Mouse (Mus musculus) heart, postnatal 25 days (tissue): ENCODE results near the gene Paf1. TPM values are rescaled to one million over a fixed set of nuclear protein-coding genes. Genes with fewer than 3 reads are reported as not detected.

Experiments
- DNase-seq: peaks from one replicate; pipeline ENCODE4 v3.0.0; 2022; ENCODE audit warnings: low spot score
- intact Hi-C: fragments of 180-260 bp; cut with DNase I; formaldehyde crosslinking; loops from one replicate; pipeline ENCODE4 v1.15.1; 2025
- total RNA-seq, 2 experiments: library from RNA; stranded (reverse); gene quantifications; 2 replicates each; pipeline ENCODE4 v1.2.3; 2021

The Paf1 gene
- 10 to 100 TPM; 40.6 to 44.3 TPM for total RNA-seq

DNA sequence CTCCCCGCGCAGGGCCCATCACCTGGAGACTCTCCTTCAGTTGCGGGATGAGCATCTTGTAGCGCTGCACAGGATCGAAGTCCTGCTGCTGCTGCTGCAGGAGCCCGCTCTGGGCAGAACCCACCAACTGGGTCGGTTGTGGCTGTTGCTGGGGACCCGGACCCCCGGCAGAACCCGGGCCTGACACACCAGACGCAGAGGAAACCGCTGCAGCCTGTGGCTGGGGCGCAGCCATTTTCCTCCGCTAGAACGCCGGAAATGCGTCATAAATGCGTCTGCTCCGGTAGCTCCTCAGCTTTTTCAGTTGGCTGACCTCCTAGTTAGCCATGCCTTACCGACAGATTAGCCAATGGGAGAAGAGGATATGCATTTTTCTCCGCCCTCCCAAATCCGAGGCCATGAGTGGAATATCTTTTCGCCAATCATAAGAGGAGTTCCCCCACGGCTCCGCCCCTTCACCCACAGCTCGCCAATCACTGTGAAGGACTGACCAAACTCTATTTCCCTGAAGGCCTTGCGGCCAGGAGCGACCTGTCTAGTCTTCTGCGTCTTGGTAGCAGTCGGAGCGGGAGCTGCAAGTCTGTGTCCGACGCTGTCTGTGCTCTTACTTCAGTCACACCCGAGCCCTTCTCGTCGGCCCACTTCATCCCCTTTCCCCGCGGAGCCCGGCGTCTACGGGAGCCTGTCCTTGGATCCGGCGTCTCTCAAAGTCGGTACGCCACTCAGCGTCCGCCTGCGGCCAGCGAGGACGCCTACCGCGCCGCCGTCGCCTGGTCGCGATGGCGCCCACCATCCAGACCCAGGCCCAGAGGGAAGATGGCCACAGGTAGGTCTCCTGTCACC is at the start of gene Paf1, which contains the start of gene Med29:
Gene Paf1, plus strand, starts transcription at position 523 of the 843 bp plus-strand sequence.
Gene Med29, minus strand, starts transcription at position 280 of the 843 bp plus-strand sequence.
- intact Hi-C loops: loop anchor here (2.0 kb wide), 1 partner anchor 42 kb away; no protein-coding TSS in a partner anchor
- DNase-seq: peak; percentile 98

DNA sequence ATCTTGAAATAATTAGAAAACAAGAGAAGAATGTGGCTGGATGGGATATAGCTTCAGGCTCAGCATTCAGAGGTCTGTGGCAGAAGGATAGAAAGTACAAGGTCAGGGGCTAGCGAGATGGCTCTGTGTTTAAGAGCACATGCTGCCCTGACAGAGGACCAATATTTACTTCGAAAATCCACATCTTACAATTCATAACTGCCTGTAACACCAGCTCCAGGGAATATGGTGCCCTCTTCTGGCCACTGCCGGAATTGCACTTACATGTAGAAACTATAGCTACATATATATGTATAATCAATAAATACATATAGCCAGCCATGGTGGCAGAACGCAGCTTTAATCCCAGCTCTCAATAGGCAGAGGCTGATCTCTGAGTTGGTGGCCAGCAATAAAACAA is 48.1 kb upstream of the Paf1 start:
- no peak for DNase-seq
- intact Hi-C loops: loop anchor here (5.0 kb wide), 1 partner anchor 67 kb away; the partner anchor contains the start of gene Eid2b

DNA sequence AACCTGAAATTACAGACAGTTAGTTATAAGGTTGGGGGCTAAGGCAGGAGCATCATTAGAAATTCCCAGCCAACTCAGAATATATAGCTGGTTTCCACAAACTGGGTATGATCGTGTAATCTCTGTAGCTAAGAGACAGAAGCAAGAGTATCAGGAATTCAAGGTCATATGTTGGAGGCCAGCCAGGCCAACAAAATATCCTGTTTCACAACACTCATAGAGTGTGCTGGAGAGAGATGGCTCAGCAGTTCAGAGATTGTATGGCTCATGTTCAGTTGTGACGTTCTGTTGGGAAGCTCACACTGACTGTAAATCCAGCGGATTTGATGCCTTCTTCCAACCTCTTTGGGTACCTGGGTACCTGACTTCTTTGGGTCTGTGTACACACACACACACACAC is 45.0 kb upstream of the Paf1 start:
- intact Hi-C loops: loop anchor here (5.0 kb wide), 1 partner anchor 70 kb away; the partner anchor contains the start of gene Eid2b
- no peak for DNase-seq

DNA sequence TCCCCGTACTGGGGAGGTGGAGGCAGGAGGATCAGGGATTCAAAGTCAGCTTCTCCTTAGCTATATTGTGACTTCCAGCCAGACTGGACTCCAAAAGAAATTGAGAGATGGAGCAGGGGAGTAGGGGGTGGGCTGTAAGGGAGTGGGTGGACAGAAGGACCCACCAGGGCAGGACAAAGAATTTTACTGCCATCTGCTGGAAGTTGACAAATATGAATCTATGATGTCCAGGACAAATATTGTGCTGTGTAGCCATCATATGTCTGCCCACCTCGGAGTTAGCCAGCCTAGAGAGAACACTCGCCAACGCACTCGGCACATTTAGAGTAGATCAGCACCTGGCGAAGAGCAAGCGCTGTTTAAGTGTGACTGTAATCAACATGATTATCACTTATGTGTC is 44.1 kb upstream of the Paf1 start:
- DNase-seq: no peak
- intact Hi-C loops: loop anchor here (5.0 kb wide), 1 partner anchor 71 kb away; the partner anchor contains the start of gene Eid2b

DNA sequence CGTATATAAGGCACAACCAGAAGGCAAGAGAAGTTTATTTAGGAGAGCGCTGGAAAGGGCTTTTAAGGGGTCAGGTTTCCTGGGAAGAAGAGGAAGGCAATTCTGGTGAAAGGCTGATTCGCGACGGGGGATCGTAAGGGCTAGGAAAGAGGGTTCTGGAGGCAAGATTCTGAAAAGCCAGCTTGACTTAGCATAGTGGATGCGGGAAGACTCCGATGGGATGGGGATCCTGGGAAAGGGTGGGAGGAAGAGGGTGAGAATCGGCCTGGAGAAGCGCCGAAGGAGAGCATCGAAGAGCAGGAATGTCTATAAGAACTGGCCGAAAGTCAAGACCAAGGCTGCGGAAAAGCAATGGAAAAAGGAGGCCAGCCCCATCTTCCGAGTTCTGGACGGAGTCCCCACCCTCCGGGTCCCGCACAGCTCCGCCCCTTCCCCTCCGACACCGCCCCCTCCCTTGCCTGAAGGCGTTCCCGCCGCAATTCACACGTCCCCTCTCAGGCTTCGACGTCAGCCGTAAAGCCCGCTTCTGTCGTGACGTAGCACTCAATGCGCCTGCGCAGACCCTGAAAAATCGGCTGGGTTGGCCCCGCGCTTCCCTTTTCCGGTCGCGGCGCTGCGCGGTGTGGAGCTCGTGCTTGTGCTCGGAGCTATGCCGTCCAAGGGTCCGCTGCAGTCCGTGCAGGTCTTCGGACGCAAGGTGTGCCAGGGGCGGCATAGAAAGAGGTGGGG is 42.4 kb upstream of the Paf1 start, which contains the start of gene Rps16:
Gene Rps16, plus strand, starts transcription at position 498 of the 729 bp plus-strand sequence.
- intact Hi-C loops: loop anchor here (2.0 to 5.0 kb wide), 2 partner anchors 20 to 87 kb away; partner anchors contain the start of gene Gmfg
- DNase-seq: peak; percentile 96

DNA sequence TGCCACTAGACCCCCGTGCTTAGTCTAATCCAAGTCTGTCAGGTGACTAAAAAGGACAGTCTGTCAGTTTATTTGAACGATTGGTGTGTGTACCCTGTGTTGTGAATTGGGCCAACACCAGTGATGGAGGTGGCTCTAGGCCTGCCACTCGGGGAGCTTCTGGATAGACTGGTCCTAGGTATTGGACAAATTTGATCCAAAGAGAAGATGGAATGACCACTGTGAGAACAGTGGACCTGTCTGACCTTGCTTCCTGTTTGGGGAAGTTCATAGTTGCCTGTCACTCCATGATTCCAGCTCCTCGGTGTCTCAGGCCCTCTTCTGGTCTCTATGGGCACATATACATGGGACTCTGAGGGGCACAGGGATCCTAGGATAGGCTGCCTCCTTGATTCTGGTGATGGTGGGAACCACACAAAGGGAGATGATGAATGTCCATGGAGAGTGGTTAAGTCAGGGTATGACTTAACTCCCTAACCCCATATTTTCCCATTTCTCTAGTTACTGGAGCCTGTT is 41.0 kb upstream of the Paf1 start:
- no peak for DNase-seq
- intact Hi-C loops: loop anchor here (2.0 to 5.0 kb wide), 2 partner anchors 19 to 86 kb away; partner anchors contain the start of gene Gmfg

DNA sequence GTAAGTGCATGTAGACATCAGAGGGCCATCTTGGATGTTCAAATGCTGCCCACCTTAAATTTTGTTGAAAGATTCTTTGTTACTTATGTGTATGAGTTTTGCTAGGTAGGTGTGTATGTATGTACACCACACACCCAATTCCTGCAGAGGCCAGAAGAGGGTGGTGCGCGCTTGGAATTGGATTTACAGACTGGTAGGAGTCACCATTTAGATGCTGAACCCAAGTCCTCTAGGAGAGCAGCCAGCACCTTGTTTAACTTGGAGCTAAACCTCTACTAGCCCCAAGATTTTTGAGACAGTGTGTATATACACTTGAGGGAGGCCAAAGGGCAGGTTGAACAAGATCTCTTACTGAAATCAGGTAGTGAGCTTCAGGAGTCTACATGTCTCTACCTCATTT is 39.5 kb upstream of the Paf1 start:
- intact Hi-C loops: loop anchor here (5.0 kb wide), 1 partner anchor 84 kb away; the partner anchor contains the start of gene Gmfg
- DNase-seq: no peak

DNA sequence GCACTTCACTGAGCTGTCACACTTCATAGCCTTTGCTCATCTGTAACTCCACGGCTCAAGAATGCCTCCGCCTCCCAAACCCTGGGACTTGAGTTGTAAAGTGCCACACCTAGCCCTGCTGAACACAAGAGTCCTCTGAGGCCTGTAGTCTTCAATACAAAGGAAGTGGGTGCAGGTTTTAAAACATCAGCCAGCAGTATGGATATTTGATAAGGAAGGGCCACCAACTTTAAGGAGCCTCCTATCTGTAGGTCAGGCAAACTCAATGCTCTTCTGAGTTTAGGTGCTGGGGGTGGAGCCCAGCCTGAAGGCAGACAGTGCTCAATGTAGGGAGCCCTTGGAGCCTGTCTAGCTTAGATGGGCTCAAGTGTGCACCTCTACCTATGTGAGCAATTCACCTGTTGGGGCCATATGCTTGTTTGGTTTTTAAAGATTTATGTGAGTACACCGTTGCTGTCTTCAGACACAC is 38.6 kb upstream of the Paf1 start:
- intact Hi-C loops: loop anchor here (5.0 kb wide), 1 partner anchor 83 kb away; the partner anchor contains the start of gene Gmfg
- no peak for DNase-seq

DNA sequence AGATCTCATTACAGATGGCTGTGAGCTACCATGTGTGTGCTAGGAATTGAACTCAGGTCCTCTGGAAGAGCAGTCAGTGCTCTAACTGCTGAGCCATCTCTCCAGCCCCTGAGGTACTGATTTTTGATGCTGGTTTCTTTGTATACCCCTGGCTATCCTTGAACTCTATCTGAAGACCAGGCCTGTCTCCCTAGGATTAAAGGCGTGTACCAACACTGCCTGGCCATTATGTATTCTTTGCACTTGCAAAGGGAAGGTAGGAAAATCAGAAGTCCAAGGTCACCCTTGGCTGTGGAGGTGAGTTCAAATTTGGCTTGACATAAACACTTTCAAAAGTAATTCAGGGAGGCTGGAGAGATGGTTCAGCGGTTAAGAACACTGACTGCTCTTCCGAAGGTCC is 38.2 kb upstream of the Paf1 start:
- DNase-seq: no peak
- intact Hi-C loops: loop anchor here (5.0 kb wide), 1 partner anchor 83 kb away; the partner anchor contains the start of gene Gmfg

DNA sequence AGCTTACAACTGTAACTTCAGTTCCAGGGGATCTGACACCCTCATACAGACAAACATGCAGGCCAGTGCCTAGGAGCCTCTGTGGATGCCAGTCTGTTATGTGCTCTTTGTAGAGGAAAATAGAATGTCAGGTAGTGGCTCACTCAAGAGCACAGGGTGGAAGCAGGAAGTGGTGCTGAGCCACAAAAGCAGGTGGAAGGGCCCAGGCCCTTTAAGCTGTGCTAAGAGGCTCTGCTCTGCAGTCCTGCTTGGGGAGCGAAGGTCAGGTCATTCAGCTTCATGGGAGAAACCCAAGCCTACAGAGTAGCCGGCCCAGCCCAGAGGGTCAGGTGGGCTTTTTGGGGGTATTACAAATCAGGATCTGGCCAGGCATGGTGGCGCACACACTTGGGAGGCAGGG is 37.5 kb upstream of the Paf1 start:
- no peak for DNase-seq
- intact Hi-C loops: no loop called here

DNA sequence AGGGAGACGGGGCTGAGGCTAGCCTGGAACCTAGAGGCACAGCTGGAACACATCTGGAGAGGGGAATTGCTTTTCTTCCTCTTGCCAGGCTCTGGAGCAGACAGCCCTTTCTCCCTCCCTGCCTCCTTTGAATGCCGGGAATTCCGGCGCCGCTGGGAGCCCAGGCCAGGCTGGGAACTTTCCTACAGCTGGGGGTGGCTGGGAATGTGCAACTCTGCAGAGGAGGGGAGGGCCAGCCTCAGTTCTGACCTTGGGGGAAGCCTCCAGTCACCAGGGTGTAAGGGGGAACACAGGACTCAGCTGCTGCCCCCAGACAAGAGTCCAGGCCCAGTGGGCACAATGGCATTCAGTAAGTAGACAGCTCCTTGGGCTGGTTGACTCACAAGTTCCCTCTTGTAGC is 35.8 kb upstream of the Paf1 start:
- peak; percentile 69 for DNase-seq
- intact Hi-C loops: no loop called here

DNA sequence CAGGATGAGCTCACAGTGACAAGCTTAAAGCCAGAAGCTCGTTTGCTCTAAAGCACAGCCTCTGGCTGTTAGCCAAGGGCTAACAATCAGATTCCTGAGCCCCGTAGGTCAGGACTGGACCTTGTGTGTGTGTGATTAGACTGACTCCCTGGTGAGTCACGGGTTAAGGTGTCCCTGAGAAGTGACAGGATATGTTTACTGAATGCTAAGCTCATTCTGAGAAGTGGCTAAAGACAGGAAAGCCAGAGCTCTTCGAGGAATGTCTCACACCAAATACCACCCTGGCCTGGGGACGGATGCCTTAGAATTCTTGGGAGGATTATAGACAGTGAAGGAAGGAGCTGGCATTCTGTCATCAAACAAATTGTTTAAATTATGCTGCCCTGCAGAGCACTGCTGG is 34.8 kb upstream of the Paf1 start:
- intact Hi-C loops: no loop called here
- no peak for DNase-seq

DNA sequence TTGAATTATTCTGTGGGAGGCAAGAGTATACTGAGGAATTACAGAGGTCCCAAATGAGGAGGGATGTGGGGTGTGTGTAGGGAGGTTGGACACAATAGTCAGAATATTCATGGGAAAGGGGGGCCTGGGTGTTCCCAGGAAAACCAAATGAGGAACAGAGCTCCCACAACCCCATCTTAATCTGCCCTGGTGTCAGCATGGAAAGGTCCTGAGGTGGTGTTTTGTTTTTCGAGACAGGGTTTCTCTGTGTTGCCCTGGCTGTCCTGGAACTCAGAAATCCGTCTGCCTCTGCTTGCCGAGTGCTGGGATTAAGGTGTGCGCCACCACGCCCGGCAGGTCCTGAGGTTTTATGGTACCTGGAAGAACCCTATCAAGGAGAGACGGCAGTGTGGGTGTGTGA is 34.3 kb upstream of the Paf1 start:
- intact Hi-C loops: no loop called here

DNA sequence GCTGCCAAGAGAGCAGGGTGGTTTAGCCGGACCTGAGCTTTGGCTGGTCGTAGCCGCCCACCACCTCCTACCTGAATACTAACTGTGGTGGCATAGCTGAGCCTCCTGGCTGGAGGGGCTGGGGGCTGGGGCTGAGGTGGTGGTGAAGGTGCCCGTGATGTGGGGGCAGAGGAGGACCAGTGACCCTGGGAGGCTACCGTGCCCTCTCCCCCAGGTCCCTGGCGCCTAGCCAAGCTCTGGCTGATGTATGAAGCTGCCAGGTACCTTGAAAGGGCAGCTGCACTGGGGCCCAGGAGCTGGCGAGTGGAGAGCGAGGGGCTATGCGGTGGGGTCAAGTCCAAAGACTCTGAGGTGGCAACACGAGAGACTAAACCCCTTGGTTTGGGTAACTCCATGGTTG is 32.9 kb upstream of the Paf1 start:
- intact Hi-C loops: no loop called here

More for the DNA sequence above, 34.3 kb upstream of the Paf1 start:
- no peak for DNase-seq

DNA sequence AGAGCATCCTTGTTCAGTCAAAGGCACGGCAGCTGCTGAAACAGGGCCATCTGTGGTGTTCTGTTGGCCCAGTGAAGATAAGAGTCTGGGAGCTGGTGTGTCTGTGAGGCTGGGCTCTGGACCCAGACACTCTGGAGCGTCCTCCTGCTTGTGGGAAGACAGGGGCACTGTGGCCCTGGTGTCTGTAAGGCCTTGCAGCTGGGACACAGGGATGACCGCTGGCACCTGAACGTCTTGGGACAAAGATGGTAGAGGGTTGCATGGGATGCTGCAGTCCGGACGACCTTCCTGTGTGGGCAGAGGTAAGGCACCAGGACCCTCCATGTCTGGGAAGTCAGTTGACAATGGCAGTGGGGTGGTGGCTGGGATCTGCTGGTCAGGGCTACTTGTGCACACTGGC is 32.5 kb upstream of the Paf1 start:
- DNase-seq: no peak
- intact Hi-C loops: no loop called here

More for the DNA sequence above, 32.9 kb upstream of the Paf1 start:
- no peak for DNase-seq

DNA sequence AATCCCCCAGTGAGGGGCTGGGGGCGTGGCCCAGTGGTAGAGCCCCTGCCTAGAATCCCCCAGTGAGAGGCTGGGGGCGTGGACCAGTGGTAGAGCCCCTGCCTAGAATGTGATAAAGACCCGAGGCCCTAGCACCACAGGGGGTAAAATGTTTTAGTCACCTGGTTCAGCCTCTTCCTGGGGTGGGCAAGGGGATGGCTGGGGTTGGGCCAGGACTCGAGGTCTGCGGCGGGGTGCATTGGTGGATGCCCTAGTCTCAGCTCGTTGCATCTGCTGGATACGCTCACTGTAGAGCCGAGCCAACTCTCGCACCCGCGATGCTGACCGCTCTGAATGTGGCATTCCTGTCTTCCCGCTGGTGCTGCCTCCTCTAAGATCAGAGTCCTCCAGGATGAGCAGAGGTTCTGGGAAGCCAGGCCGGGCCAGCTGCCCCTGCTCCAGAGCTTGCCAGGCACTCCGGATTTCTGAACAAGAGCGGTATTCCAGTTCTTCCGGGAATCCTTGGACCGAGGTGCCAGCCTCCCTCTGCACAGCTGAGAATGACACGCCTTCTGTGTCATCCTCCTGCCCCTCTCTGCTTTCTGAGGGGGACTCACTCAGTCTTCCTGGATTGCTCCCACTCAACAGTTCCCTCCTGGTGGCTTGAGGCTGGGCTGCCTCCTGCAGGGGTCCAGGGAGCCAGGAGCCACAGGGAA is 31.0 kb upstream of the Paf1 start:
- no peak for DNase-seq
- intact Hi-C loops: no loop called here

DNA sequence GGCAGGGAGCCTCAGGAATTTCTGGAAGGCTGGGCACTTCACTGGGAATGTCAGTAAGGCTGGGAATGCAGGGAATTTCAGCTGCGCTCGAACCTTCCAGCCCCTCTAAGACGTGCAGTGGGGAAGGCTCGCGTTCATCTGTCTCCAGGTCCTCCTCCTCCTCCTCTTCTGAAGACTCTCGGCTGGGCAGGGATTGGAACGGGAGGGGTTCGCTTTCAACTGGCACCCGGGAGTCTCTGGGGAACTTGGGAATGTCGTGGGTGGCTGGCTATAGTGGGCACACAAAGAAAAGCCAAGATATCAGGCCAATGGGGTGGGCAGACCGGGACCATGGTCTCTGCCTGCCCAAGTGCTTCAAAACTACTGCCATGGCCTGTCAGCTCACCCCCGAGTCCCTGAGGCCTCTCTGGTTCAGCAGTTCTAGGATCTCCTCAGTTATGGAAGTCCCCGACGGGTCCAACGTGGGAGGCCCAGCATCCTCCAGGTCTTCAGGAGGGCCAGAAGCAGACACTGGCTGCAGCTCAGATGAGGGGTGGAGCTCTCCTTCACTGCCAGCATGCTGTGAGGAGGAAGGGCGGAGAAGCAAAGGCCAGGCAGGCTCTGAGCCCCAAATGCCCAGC is 30.2 kb upstream of the Paf1 start:
- DNase-seq: no peak
- intact Hi-C loops: no loop called here

DNA sequence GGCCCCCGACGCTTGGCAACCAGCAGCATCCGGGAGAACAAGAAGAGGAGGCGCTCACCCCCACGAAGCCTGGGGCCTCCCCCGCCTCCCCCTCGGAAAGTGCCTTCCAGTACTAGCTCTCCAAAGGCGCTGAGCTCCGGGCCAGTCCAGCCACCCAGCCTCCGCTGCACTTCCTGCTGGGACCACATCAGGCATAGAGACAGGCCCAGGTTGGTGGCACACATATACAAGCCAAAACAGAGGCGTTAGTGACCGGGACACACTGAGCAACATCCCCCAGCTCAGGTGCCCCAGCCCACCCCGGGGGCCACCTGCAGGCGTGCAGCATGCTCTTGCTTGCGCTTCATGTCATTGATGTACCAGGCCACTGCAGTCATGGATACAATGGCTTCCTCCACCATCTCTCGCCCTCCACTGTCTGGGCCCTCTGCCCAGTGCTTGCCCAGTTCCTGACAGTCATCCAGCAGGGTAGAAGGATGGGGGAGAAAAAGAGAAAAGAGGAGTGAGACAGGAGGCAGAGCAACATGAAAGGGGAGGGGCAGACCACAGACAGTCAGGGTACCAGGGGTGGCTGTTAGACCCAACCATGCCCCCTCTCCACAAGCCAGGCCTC is 25.0 kb upstream of the Paf1 start:
- DNase-seq: no peak
- intact Hi-C loops: no loop called here
